Mouse (Mus musculus): ENCODE measurements around the gene Themis. TPM values are rescaled to one million over a fixed set of nuclear protein-coding genes. Genes with fewer than 3 reads are reported as not detected.

Themis gene
- polyA plus RNA-seq, 1 experiment from 2014 or later = 0.05 TPM

- no peak overlapping the region for H3K4me2 ChIP-seq (ENCODE audit: low read length)
- no peak overlapping the region for H3K9ac ChIP-seq (ENCODE audit: low read depth, low read length)
- H3K4me1 ChIP-seq (ENCODE audit: control insufficient read depth, insufficient read depth, low read length) = no peaks in the 10 kb centered on the region
- no peak overlapping the region for H3K4me3 ChIP-seq (ENCODE audit: low read depth, low read length)
- no peak overlapping the region for H3K27ac ChIP-seq (ENCODE audit: low read length)
- no peaks in the 10 kb centered on the region for H3K27me3 ChIP-seq (ENCODE audit: control insufficient read depth, insufficient read depth, low read depth, low read length)
- 52% methylated on average over 1 of the region's 1 CpGs for WGBS
- no peaks in the 10 kb centered on the region for H3K9me3 ChIP-seq (replicated peaks; ENCODE audit: control insufficient read depth, low read length, poor library complexity, severe bottlenecking)
- H3K36me3 ChIP-seq (ENCODE audit: control insufficient read depth, insufficient read depth, low read length) = no peaks in the 10 kb centered on the region
- ATAC-seq = no peak
Observed at GRCm38 (mm10) chr10:28898351-28898750, 230.2 kb downstream of the Themis start.

Measured in midbrain, embryonic 16.5 days (tissue).